Mouse (Mus musculus) Muller cell, postnatal 12 days (primary cell): Measurements from ENCODE around the gene AI661453.
A peak's percentile ranks its signal among the peaks of the same experiment; 100 is the strongest.
"Not testable (repeated sequence)": the region's sequence is repeated elsewhere in the genome, so short reads cannot be mapped to it uniquely, and the experiment has no call there.

ENCODE experiments used
- DNase-seq: peaks from one replicate; pipeline ENCODE4 v3.0.0-alpha.2; 2015; ENCODE audit errors: inconsistent ontology term

Gene AI661453

GRCm38 (mm10) chr17:47502707-47503045 is 66.3 kb downstream of the AI661453 start:
- DNase-seq, result not testable (repeated sequence)

- DNase-seq, result no peak
Observed at GRCm38 (mm10) chr17:47503689-47504088, 67.3 kb downstream of the AI661453 start.

- no peak for DNase-seq
Observed at GRCm38 (mm10) chr17:47504228-47504627, 67.8 kb downstream of the AI661453 start.

GRCm38 (mm10) chr17:47504941-47505346 is 68.5 kb downstream of the AI661453 start, which contains the start of gene Ccnd3:
Gene Ccnd3, plus strand, starts transcription at chr17:47505051.
- peak; percentile 91 for DNase-seq

GRCm38 (mm10) chr17:47505566-47505965 is 69.2 kb downstream of the AI661453 start:
- DNase-seq, result no peak

- no peak for DNase-seq
Observed at GRCm38 (mm10) chr17:47506042-47506441, 69.6 kb downstream of the AI661453 start.

- DNase-seq, result no peak
Observed at GRCm38 (mm10) chr17:47506697-47507096, 70.3 kb downstream of the AI661453 start.

- DNase-seq, result no peak
Observed at GRCm38 (mm10) chr17:47507523-47507922, 71.1 kb downstream of the AI661453 start.

- peak; percentile 75 for DNase-seq
Observed at GRCm38 (mm10) chr17:47508012-47508608, 71.7 kb downstream of the AI661453 start.

- DNase-seq, result no peak
Observed at GRCm38 (mm10) chr17:47509031-47509705, 72.8 kb downstream of the AI661453 start.

- DNase-seq, result peak; percentile 99
Observed at GRCm38 (mm10) chr17:47511111-47512020, 75.0 kb downstream of the AI661453 start.

- no peak for DNase-seq
Observed at GRCm38 (mm10) chr17:47512956-47513775, 76.8 kb downstream of the AI661453 start.

GRCm38 (mm10) chr17:47515180-47515844 is 78.9 kb downstream of the AI661453 start:
- DNase-seq, result no peak

- no peak for DNase-seq
Observed at GRCm38 (mm10) chr17:47516232-47516631, 79.8 kb downstream of the AI661453 start.

GRCm38 (mm10) chr17:47518205-47518604 is 81.8 kb downstream of the AI661453 start:
- peak; percentile 86 for DNase-seq
